Mouse (Mus musculus) neutrophil, adult 65 days (primary cell): ENCODE measurements around the gene Ube2t. TPM values are rescaled to one million over a fixed set of nuclear protein-coding genes. Genes with fewer than 3 reads are reported as not detected.

Source experiments
- total RNA-seq: library from RNA; stranded (reverse); gene quantifications from 2 replicates; pipeline ENCODE4 v1.2.4, GENCODE M21; 2023

The Ube2t gene
- total RNA-seq, result 11.6 and 11.8 TPM in 2 replicates

DNA sequence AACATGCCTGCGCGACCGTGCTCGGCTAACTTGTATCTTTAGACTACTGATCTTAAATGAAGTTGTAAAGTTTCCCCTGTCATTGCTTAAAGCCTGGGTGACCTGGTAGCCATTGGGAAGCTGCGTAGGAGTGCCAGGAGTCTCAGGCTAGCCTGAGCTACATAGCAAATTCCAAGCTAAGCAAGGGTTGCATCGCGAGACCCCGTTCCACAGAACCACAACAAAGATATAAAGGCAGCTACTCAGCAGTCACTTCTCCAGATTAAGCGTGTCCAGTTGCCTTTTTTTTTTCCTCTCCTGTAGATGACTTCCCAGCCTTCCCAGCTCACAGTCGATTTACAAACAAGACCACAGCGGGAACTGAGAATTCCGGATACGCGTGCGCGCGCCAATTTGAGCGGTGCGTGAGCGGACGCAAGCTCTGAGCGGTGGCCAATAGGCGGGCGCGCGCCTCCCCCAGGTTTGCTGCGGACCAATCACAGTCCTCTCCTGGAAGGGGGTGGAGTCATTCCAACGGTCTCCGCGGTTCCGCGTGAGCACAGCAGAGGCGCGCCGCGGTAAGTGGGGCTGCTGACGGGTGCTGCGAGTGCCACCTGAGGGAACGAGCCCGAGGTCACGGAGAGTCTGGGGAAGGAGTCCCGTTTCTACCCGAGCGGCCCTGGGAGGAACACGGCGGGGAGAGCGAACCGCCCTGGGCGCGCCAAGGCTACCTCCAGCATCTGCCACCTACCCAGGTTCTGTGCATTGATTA, at the start of gene Ube2t:
TSS of gene Ube2t (plus strand) at position 513 of the 751 bp plus-strand sequence.

GRCm38 (mm10) chr1:134955637-134956176, 6.7 kb upstream of the Ube2t start, which contains the start of gene Ppp1r12b:
Ppp1r12b (minus strand) TSS chr1:134955942.

Other genes starting within 250 kb of the Ube2t start
- gene Ppp1r12b, start 6.6 kb upstream of the Ube2t start, total RNA-seq, result 9.3 and 13.0 TPM in 2 replicates
- not detected in 2 replicates for gene Lgr6, start 142.7 kb downstream of the Ube2t start, total RNA-seq
- 52.8 and 54.5 TPM in 2 replicates for gene Ptpn7, start 170.1 kb downstream of the Ube2t start, total RNA-seq
- 105 and 113 TPM in 2 replicates for gene Arl8a, start 184.3 kb downstream of the Ube2t start, total RNA-seq
- gene Gpr37l1, start 205.1 kb downstream of the Ube2t start, total RNA-seq, result not detected in 2 replicates